Mouse (Mus musculus): Measurements from ENCODE around the gene Armc2. TPM values are rescaled to one million over a fixed set of nuclear protein-coding genes. Genes with fewer than 3 reads are reported as not detected.

The Armc2 gene
- polyA plus RNA-seq (2012; rRNA removed), result 0.16 and 0.35 TPM in 2 replicates

DNA sequence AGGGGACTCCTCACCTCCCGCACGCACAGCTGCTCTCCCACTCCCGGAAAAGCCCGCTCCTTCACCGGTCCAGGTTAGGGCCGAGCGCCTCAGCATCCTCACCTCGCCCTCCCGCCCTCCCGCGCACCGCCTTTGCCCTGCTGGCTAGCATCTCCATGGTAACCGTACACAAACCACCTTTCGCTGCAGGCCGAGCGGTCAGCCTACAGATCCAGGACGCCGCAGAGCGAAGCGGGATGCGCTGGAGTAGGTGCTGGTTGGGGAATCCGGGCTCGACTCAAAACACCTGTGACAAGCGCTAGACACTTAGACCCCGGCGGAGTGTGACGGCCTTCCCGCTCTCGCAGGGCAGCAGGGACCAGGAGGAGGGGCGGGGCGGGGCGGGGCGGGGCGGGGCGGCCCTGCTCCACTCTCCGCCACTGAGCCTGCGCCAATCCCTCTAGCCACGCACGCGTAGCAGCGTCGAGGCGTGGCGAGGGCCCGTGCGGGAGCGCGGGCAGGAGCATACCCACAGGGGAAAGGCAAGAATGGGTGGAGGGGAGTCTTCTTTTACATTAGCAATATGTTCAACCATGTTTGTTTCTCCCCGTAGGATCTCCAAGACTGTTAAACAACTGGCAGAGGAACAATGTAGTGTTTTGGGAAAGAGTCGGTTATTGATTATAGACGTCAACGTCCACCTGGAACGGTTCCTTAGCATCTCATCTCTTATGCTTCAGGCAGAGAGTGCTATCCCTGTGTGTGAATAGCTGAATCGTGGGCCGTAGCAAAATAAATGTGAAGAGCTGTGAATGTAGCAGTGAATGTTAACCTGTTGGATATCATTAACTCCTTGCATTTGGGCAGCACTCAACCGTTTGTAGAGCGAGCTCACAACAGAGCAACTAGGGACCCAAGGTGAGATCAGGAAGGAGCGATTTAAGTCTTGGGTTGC is at the start of gene Armc2:
Armc2 (minus strand) TSS at position 427 of the 934 bp plus-strand sequence.
- WGBS, result 6% methylated on average over 57 of the region's 58 CpGs
- TF ChIP-seq POLR2A (IDR thresholded peaks at IDR 0.05; ENCODE audit: low read depth, low read length), result no peak
- TF ChIP-seq CTCF (IDR thresholded peaks at IDR 0.05; ENCODE audit: extremely low read depth, insufficient read depth, insufficient read length, insufficient replicate concordance), result no peak
- Histone ChIP-seq H3K27ac (ENCODE audit: insufficient read depth, low read length) (no peak within 1 kb of the TSS), H3K4me1 (ENCODE audit: control insufficient read depth, insufficient read depth, insufficient read length) (peaks cover 3% of the 10 kb centered on the region), H3K4me3 (ENCODE audit: extremely low read depth, insufficient read depth, insufficient read length) (peak within 1 kb of the TSS; percentile 63), H3K27me3 (ENCODE audit: control insufficient read depth, insufficient read depth, low read length) (no peaks in the 10 kb centered on the region), H3K36me3 (ENCODE audit: control insufficient read depth, insufficient read depth, low read length) (no peaks in the 10 kb centered on the region)
- peak; percentile 7 to 38 for DNase-seq (ENCODE audit: low read depth in 1 of 2, low spot score in 2 of 2)

DNA sequence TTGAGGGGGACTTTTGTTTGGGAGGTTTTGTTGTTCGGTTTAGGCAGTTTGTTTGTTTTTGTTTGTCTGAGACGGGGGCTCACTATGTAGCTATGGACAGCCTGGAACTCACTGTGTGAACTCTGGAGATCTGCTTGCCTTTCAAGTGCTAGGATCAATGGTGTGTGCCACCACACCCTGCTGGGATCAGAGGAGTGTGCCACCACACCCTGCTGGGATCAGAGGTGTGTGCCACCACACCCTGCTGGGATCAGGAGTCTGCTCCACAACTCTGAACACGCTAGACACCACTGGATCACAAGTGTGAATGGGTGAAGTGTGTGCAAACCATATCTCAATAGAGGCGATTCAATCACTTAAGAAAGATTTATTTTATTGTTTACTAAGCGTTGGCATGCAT is 46.2 kb upstream of the Armc2 start:
- Histone ChIP-seq H3K27me3 (ENCODE audit: control insufficient read depth, insufficient read depth, low read length) (no peaks in the 10 kb centered on the region), H3K27ac (ENCODE audit: insufficient read depth, low read length) (no peak overlapping the region), H3K36me3 (ENCODE audit: control insufficient read depth, insufficient read depth, low read length) (no peaks in the 10 kb centered on the region), H3K4me1 (ENCODE audit: control insufficient read depth, insufficient read depth, insufficient read length) (no peaks in the 10 kb centered on the region; the same call in 1 of the 2 replicates), H3K4me3 (ENCODE audit: extremely low read depth, insufficient read depth, insufficient read length) (no peak overlapping the region)
- WGBS, result 86% methylated on average over 5 of the region's 5 CpGs
- TF ChIP-seq POLR2A (IDR thresholded peaks at IDR 0.05; ENCODE audit: low read depth, low read length) (no peak), CTCF (IDR thresholded peaks at IDR 0.05; ENCODE audit: extremely low read depth, insufficient read depth, insufficient read length, insufficient replicate concordance) (no peak)
- peak in 1 of 2 experiments; percentile 4 for DNase-seq (ENCODE audit: low read depth in 1 of 2, low spot score in 2 of 2)

DNA sequence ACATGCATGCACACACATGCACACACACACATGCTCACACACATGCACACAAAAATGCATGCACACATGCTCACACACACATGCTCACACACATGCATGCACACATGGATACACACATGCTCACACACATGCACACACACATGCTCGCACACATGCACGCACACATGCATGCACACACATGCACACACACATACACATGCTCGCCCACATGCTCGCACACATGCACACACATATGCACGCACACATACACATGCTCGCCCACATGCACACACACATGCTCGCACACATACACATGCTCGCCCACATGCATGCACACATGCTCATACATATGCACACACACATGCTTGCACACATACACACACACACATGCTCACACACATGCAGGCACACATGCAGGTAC is 41.3 kb upstream of the Armc2 start:
- Histone ChIP-seq H3K4me3 (ENCODE audit: extremely low read depth, insufficient read depth, insufficient read length) (no peak overlapping the region), H3K27me3 (ENCODE audit: control insufficient read depth, insufficient read depth, low read length) (no peaks in the 10 kb centered on the region), H3K36me3 (ENCODE audit: control insufficient read depth, insufficient read depth, low read length) (no peaks in the 10 kb centered on the region), H3K4me1 (ENCODE audit: control insufficient read depth, insufficient read depth, insufficient read length) (no peaks in the 10 kb centered on the region; the same call in 1 of the 2 replicates), H3K27ac (ENCODE audit: insufficient read depth, low read length) (no peak overlapping the region)
- no peak for DNase-seq (ENCODE audit: low read depth in 1 of 2, low spot score in 2 of 2)
- 98% methylated on average over 8 of the region's 8 CpGs for WGBS
- TF ChIP-seq CTCF (IDR thresholded peaks at IDR 0.05; ENCODE audit: extremely low read depth, insufficient read depth, insufficient read length, insufficient replicate concordance) (no peak), POLR2A (IDR thresholded peaks at IDR 0.05; ENCODE audit: low read depth, low read length) (no peak)

DNA sequence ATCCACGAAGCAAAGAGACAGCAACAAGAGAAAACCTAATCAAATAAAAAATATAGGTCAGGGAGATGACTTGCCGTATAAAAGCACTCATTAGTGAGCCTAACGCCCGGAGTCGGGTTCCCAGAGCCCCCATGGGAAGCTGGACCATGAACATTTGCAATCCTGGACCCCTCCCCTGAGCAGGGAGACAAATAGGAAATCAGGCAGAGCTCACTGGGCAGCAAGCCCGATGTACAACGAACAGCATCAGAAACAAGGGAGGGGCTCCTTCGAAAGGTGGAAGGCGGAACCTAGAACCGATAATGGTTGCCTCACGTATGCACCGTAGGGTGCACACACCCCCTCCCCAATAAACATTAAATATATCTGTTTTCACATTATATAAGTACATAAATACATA is 39.5 kb upstream of the Armc2 start:
- no peak overlapping the region for H3K4me3 ChIP-seq (ENCODE audit: extremely low read depth, insufficient read depth, insufficient read length)
- no peaks in the 10 kb centered on the region for H3K27me3 ChIP-seq (ENCODE audit: control insufficient read depth, insufficient read depth, low read length)
- H3K36me3 ChIP-seq (ENCODE audit: control insufficient read depth, insufficient read depth, low read length), result no peaks in the 10 kb centered on the region
- WGBS, result 21% methylated on average over 12 of the region's 12 CpGs
- no peak overlapping the region for H3K27ac ChIP-seq (ENCODE audit: insufficient read depth, low read length)
- no peak for TF ChIP-seq CTCF (IDR thresholded peaks at IDR 0.05; ENCODE audit: extremely low read depth, insufficient read depth, insufficient read length, insufficient replicate concordance)
- TF ChIP-seq POLR2A (IDR thresholded peaks at IDR 0.05; ENCODE audit: low read depth, low read length), result no peak
- DNase-seq (ENCODE audit: low read depth in 1 of 2, low spot score in 2 of 2), result no peak
- no peaks in the 10 kb centered on the region; the same call in 1 of the 2 replicates for H3K4me1 ChIP-seq (ENCODE audit: control insufficient read depth, insufficient read depth, insufficient read length)

DNA sequence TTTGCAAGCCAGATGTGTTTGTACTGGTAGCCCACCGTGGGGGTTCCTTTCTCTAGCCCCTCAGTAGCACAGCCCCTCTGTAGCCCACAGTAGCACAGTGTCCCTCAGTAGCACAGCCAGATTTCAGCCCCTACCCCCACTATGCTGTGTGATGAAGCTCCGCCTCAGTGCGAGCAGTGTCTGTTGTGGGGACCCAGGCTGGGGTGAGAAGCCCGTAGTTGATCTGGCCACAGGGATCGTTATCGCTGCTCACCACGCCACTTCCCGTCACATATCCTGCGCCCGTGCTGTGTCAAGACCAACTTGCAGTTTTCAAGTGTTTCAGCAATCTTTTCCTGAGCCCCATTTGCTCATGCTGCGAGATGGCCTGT is 39.0 kb upstream of the Armc2 start:
- no peak overlapping the region for H3K27ac ChIP-seq (ENCODE audit: insufficient read depth, low read length)
- TF ChIP-seq POLR2A (IDR thresholded peaks at IDR 0.05; ENCODE audit: low read depth, low read length) (no peak), CTCF (IDR thresholded peaks at IDR 0.05; ENCODE audit: extremely low read depth, insufficient read depth, insufficient read length, insufficient replicate concordance) (no peak)
- peak in 1 of 2 experiments; percentile 31 for DNase-seq (ENCODE audit: low read depth in 1 of 2, low spot score in 2 of 2)
- no peak overlapping the region for H3K4me3 ChIP-seq (ENCODE audit: extremely low read depth, insufficient read depth, insufficient read length)
- no peaks in the 10 kb centered on the region for H3K27me3 ChIP-seq (ENCODE audit: control insufficient read depth, insufficient read depth, low read length)
- H3K36me3 ChIP-seq (ENCODE audit: control insufficient read depth, insufficient read depth, low read length), result no peaks in the 10 kb centered on the region
- no peaks in the 10 kb centered on the region; the same call in 1 of the 2 replicates for H3K4me1 ChIP-seq (ENCODE audit: control insufficient read depth, insufficient read depth, insufficient read length)
- WGBS, result 6% methylated on average over 11 of the region's 11 CpGs

DNA sequence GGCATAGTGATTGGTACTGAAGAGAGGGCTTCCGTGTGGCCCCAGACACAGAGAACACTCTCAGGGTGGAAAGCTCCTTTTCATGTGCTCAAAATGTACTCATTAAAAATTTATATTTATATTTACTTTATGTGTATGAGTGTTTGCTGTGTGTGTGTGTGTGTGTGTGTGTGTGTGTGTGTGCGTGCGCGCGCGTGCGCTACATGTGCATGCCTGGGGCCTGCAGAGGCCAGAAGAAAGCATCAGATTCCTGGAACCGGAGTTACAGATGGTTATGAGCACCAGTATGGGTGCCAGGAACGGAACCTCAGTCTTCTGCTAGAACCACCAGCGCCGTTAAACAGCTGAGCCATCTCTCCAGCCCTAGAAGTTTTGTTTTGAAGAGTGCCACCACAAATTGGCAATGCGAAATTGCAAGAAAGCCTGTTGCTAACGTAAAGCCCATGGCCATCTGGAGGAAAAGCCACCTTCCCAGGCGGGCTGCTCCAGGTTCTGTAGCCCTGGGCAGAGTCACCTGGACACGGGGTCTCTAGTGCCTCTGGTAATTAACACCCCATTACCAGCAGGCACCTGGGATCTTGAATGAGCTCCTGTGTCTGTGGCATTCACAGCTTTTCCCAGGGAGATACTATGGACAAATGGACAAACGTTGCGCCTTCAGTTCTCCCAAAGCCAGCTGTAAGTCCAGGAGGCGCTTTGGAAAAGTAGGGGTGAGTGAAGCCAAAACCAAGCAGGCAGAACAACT is 38.4 kb upstream of the Armc2 start:
- H3K4me1 ChIP-seq (ENCODE audit: control insufficient read depth, insufficient read depth, insufficient read length), result no peaks in the 10 kb centered on the region; the same call in 1 of the 2 replicates
- TF ChIP-seq CTCF (IDR thresholded peaks at IDR 0.05; ENCODE audit: extremely low read depth, insufficient read depth, insufficient read length, insufficient replicate concordance) (no peak), POLR2A (IDR thresholded peaks at IDR 0.05; ENCODE audit: low read depth, low read length) (no peak)
- no peak for DNase-seq (ENCODE audit: low read depth in 1 of 2, low spot score in 2 of 2)
- no peaks in the 10 kb centered on the region for H3K27me3 ChIP-seq (ENCODE audit: control insufficient read depth, insufficient read depth, low read length)
- no peak overlapping the region for H3K4me3 ChIP-seq (ENCODE audit: extremely low read depth, insufficient read depth, insufficient read length)
- H3K36me3 ChIP-seq (ENCODE audit: control insufficient read depth, insufficient read depth, low read length), result no peaks in the 10 kb centered on the region
- H3K27ac ChIP-seq (ENCODE audit: insufficient read depth, low read length), result no peak overlapping the region
- WGBS, result 57% methylated on average over 18 of the region's 18 CpGs
